Mouse (Mus musculus) layer of hippocampus, postnatal 10 days (tissue): ENCODE measurements around the gene Ttc7b. TPM values are rescaled to one million over a fixed set of nuclear protein-coding genes. Genes with fewer than 3 reads are reported as not detected.
A peak's percentile ranks its signal among the peaks of the same experiment; 100 is the strongest.

Experiments used
- DNase-seq, 2 experiments: peaks; one replicate each; pipeline ENCODE4 v3.0.0; 2021; ENCODE audit warnings: low spot score in 2 of 2
- total RNA-seq, 2 experiments: library from RNA; stranded (reverse); gene quantifications; 2 replicates each; pipeline ENCODE4 v1.2.3; 2021

Ttc7b gene
- total RNA-seq, 2 experiments from 2014 or later = 110 to 121 TPM

DNA sequence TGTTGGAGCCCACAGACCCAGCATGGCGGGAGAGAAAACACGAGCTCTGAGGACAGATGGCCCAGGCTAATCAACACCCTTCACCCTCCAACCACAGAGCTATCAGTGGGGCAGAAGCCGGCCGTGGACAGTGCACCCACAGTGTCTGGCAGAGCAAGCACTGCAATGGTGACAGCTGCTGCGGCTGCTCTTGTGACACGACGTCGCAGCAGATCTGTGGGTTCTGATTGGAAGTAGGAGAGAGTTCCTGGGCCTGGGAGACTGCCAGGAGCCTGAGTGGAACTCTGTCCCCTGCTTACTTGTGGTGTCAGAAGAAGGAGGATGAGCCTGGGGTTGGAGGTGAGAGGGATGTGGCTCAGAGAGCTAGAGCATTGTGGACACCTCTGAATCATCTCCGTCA, 128.7 kb downstream of the Ttc7b start:
- no peak for DNase-seq

- DNase-seq = no peak
These were observed 130.5 kb downstream of the Ttc7b start for GRCm38 (mm10) chr12:100389878-100390710.

DNA sequence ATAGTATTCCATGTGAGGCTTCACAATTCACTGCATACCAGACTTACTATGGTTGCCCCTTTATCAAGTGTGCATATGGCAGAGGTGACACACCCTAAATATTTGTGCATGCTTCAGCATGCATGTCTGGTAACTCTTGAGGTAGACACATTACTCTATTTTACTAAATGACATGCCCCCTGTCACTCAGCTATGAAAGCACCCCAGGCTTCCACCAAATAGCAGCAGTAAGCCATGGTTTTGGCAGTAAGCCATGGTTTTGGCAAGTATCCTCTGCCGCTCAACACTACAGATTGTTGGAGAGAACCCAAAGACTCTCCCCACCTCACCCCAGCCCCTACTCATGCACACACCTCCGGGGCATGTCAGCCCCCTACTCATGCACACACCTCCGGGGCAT, 134.4 kb downstream of the Ttc7b start:
- DNase-seq = no peak

- DNase-seq = no peak
These were observed 138.1 kb downstream of the Ttc7b start for GRCm38 (mm10) chr12:100382526-100382925.

DNA sequence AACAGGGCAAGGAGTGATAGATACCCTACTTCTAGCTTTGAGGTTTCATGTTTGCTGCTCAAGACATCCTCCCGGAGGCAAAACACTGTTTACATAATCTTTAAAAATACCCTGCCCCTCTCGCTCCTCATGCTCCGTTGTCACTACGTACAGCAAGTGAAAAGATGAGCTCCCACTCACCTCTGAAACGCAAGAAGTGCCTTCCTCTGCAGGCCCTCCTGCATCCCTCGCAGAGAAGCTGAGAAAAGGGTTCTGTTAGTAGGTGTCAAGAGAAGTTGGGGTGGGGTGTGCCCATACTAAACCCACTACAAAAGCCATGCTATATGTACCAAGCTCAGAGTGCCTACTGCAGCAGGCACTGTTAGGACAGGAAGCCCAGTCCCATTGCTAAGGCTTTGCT, 138.7 kb downstream of the Ttc7b start:
- DNase-seq = no peak

- DNase-seq = no peak
These were observed 139.8 kb downstream of the Ttc7b start for GRCm38 (mm10) chr12:100380697-100381291.

GRCm38 (mm10) chr12:100379833-100380232, 140.8 kb downstream of the Ttc7b start:
- no peak for DNase-seq

DNA sequence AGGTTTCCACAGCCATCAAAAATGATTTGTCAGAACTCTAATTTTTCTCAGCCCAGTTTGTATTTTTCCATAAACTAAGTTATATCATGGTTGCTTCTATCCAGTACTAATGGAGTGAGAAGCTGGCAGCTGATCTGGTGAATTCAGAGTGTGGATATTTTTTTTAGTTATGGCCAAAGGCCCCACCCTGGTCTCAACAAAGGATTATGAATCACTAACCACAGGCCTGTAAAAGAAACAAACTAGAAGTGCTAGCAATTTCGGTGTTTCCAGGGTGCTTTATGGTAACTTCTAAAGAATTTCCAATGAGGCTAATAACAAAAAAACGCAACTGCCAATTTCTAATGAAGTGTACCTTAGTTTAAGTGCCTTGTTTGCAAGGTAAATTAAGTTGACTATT, 142.4 kb downstream of the Ttc7b start:
- DNase-seq = no peak

GRCm38 (mm10) chr12:100377791-100378190, 142.8 kb downstream of the Ttc7b start:
- no peak for DNase-seq

GRCm38 (mm10) chr12:100375801-100376200, 144.8 kb downstream of the Ttc7b start:
- no peak for DNase-seq

GRCm38 (mm10) chr12:100372785-100373184, 147.8 kb downstream of the Ttc7b start:
- DNase-seq = no peak

GRCm38 (mm10) chr12:100372015-100372414, 148.6 kb downstream of the Ttc7b start:
- DNase-seq = no peak

DNA sequence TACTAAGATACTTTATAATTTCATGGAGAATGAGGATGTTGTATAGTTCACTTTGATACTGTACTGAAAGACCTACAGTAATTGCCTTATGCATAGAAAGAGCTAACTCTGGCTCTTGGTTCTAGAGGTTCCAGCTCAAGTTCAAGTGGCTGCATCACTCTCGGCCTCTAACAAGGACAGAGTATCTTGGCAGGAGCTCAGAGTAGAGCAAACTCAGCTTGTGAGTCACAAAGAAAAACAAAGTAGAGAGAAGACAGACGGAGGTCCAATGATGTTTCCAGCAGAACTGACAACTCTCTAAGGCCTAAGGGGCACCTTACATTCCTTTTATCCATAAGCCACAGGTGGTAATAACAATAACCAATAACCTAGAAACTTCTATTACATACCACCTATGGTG, 150.8 kb downstream of the Ttc7b start:
- no peak for DNase-seq

- DNase-seq = no peak
These were observed 151.4 kb downstream of the Ttc7b start for GRCm38 (mm10) chr12:100369220-100369619.

DNA sequence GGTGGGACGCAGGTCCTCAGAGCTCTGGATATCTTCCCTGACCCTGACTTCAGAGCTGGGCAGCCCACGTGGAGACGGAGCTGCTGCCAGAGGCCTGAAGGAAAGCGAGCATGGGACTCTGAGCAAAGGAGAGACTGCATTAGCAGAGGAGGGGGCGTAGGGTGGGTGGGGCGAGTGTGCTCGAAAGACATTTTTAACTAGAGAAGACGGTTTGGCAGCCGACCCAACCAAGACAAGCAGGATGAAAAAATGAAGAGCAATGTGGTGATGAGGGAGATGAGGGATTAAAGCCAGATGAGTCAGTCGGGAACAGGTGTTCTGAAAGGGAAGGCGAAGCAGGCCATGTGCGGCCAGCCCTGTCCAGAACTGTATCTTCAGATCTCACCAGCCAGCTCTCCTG, 159.3 kb downstream of the Ttc7b start:
- peak in 1 of 2 experiments; percentile 51 for DNase-seq

GRCm38 (mm10) chr12:100358040-100358620, 162.5 kb downstream of the Ttc7b start:
- DNase-seq = no peak

- DNase-seq = no peak
These were observed 164.2 kb downstream of the Ttc7b start for GRCm38 (mm10) chr12:100356407-100356806.

DNA sequence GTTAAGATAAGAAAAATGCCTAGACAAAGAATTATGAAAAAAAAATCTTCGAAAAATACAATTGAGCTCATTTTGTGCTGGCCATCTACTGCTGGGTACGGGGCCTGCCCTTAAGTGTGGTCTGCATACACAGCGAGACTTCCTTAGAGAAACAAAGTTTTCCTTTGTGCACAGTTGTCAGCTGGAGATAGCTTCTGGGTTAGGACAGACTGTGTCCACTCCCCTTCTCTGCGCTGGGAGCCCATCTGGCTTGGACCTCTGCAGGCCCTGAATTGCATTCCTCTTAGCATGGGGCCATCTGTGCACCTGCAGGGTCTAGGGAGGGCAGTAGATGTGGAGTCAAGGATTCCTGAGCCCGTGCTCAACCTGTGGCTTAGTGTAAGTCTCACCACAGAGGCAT, 165.1 kb downstream of the Ttc7b start:
- DNase-seq = no peak

DNA sequence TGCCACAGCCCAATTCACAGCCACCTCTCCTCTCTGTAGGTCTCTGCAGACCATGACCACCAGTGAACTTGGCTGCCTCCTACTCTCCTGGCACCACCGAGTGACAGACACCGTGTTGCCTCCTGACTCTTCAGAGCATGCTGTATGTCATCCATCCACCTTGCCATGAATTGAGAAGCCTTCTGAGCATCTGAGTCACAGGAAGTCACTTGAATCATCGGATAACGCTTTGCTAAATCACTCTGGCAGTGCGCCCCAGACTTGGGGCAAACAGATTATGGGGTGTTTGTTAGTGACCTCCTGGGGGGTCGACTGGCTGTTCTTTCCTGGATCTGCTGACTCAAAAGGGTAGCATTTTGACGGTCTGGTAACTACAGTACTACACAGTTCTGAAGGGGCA, 166.7 kb downstream of the Ttc7b start:
- no peak for DNase-seq

GRCm38 (mm10) chr12:100353075-100353782, 167.4 kb downstream of the Ttc7b start:
- DNase-seq = no peak

DNA sequence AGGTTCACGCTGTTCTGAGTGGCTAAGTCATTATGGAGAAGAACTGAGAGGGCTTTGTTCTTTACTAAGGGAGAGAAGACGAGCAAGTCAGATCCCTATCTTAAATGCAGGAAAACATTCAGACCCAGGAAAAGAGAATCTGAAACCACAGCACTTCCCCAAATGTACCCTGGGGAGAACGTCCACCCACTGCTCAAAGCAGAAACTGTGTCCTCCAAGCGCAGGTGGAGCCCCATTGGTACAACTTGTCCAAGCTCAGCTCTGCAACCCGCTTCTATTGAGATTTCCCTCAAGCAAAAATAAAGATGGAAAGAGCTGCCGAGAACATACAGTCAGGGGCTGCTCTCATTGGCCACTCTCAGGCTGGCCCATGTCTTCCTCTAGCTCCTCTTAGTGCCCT, 168.5 kb downstream of the Ttc7b start:
- DNase-seq = no peak

DNA sequence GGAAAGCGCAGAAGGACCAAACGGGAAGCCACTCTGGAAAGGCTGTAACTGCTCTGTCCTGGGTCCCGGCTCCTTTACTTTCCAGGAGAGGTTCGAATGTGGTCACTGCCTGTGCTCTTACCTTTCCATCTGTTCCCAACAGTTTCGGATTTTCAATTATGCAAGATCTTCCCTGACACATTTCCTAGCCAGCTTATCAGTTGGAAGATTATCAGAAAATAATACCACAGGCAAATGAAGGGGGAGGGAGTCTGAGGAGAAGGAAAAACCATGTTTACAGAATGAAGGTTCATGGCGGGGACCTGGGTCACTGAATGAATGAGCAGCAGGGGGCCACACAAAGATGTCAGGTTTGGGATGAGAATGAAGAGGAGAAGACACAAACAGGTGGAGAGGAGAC, 177.1 kb downstream of the Ttc7b start:
- no peak for DNase-seq
